Mouse (Mus musculus): ENCODE measurements around the gene Dusp21. TPM values are rescaled to one million over a fixed set of nuclear protein-coding genes. Genes with fewer than 3 reads are reported as not detected.

Gene Dusp21
- not detected for polyA plus RNA-seq (2017; shearing (Covaris generic))

DNA sequence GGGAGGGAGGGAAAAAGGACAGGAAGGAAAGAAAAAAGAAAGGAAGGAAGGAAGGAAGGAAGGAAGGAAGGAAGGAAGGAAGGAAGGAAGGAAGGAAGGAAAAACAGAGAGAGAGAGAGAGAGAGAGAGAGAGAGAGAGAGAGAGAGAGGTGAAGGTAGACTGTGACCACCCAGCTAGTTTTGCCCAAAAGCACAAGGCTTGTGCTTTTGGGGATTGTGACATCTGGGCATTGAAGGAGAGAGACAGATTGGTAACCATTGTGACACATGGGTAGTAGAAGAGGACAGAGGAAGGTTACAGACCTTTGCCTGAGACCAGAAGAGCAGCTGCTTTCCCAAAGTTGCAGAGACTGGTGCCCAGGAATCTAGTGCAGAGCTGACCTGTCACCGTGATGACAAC lies at the start of gene Dusp21:
Gene Dusp21, plus strand, starts transcription at position 301 of the 400 bp plus-strand sequence.
- no peak for ATAC-seq

DNA sequence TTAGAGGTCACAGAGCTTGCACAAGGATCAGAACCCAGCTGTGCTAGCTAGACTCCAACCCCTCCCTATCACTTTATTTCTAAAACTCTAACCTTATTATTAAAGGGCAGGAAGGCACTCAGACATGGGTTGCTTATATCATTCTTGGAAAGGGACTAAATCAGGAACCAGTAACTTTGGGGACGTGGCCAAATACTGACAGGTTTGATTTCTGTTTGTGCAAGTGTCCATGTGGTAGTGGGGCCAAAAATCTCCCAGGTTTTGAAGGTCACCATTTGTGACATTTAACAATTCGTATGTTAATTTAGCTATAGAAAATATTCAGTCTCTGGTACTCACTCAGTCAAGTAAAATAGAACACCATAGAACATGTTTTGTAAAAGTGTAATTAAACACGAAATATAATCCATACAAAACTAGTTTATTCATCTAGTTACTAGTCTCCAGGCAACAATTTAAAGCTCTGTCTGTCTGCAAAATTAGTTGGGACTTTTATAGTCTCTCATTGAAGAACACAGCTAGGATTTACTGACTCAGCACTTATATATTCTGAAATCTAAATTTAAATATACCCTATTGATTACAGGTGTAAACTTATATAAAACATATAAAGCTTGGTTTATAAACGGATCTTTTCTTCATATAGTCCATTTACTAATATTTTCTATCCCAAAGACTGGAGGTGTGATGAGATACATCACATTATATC lies 15.2 kb downstream of the Dusp21 start:
- ATAC-seq, result no peak

DNA sequence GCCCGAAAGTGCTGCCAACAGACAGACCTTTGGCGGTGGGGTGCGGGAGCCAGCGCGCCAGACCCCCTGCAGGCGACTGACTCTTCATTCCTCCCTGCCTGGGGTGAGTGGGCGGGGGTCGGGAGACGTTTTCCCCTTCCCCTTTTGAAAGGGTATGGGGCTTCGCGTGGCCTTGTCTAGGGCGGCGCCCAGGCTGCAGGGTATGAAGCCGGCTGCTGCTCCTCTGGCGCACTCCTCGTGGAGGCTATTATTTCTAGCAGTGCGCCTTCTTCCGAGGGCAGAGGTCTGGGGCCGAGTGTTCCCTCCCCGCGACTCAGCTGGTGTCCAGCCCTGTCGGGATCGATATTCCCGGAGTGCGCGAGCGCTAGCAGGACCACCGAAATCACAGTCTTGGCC lies 16.1 kb downstream of the Dusp21 start:
- peak; percentile 12 for ATAC-seq

DNA sequence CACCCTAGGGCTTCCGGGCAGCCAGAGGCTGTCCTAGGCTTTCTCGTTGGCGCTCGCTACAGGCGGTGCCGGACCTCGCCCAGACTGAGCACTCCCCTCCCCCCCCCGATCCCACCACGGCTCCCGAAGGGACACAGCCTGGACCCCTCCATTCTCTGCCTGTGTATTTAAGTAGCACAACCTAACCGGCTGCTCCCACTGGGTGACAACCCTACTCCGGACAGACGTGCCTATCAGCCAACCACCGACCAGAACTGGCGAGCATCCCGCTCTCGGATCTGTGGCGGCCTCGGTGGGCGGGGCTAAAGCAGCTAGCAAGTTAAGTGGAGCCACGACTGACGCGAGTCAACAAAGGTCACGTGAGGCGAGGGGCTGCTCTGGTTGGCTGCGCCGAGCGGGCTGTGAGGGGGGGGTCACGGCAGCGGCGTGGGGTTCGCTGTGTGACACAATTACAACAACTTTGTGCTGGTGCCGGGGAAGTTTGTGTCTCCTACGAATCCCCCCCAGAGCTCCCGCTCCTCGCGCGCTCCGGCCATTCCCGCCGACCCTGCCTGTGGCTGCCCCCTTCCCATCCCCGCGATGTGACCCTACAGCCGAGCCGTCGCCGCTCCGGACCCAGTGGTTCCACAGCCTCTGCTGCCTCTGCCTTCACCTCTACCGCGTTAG lies 16.7 kb downstream of the Dusp21 start, which contains the start of gene Kdm6a:
Gene Kdm6a, plus strand, starts transcription at position 384 of the 666 bp plus-strand sequence.
- ATAC-seq, result peak; percentile 88

DNA sequence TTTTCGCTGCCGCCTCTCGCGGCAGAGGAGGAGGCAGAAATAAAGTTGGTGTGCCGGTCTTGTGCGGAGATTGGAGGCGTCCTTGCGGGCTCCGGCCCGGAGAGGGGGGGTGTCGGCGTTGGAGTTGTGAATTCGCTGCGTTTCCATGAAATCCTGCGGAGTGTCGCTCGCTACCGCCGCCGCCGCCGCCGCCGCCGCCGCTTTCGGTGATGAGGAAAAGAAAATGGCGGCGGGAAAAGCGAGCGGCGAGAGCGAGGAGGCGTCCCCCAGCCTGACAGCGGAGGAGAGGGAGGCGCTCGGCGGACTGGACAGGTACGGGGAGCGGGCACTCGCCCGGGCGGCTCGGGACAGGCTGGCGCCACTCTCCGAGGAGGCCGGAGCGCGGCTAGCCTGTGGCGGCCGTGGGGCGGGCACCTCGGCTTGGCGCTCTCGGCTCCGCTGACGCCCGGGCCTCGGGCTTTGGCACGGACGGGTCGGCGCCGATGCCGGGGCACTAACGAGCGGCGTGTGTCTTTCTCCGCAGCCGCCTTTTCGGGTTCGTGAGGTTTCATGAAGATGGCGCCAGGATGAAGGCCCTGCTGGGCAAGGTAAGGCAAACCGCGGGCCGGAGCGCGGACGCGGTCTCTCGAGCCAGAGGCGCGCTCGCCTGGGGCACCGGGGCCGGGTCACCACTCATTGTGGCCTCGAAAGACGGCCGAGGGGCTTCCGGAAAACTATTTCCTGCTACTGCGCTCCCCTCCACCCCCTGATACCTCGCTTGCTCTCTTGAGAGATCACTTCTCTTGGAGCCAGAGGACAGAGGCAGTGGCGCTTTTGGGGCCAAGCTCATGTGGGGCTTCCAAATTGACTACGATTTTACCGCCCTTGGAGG lies 17.4 kb downstream of the Dusp21 start:
- ATAC-seq, result peak; percentile 9

DNA sequence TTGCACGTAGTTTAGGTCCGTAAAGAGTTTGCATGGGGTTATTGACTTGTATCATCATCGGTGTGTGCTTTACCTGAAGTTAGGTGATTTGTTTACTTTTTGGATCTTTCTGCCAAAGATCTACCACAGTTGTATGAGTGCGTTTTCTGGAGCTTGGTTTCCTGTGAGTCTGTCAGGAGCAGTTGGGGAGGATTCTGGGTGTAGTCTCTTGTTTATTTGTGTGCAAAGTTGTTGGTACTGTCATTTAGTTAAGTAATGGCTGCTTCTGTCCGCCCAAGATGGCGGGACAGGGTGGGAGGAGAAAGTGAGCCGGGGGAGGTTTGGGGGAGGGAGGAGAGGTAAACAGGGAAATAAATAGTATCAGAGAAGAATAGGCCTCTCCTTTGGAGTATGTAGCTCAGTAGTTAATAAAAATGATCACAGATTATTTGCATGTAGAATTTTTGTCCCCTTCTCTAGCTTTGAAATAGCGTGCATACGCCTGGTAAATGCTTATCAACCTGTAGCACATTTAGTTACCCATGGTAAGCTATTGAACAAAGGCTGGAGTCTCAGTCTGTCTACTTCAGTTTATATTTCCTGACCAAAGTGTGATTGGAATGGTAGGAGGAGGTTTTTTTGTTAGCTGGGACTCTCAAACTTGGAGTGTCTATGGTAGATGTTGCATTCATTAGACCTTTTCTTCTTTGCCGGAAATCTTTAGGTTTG lies 18.4 kb downstream of the Dusp21 start:
- peak; percentile 22 for ATAC-seq

DNA sequence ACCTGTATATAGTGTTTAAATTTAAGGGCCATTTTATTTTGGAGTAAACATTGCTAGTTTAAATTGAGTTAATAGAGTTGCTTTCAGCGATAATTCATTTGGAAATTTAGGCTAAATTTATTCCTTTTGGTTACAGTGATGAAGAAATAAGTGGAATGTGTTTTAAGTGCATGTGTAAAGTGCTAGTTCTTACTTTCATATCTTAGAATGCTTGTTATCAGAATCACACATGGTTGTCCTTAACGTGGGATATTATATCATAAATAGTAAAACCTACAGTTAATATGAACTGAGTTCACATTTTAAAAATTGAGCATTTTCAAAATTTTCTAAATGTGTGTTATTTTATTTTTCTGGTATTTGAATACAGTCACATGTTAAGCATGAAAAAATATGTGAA lies 19.5 kb downstream of the Dusp21 start:
- no peak for ATAC-seq

DNA sequence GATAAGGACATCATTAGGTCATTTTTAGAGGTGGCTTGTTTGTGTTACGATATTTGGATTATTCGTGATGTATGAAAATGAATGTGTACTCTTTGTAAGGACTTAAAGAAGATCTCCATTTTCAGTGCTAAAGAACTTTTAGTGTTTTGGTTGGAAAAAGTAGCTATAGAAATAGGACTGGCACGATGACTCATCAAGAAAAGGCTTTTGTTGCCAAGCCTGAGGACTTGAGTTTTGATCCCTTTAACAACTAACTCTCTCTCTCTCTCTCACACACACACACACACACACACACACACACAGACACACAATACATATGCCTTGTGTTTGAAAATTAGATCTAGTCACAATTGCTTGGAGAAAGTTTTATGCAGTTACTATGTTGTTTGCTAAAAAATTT lies 21.3 kb downstream of the Dusp21 start:
- no peak for ATAC-seq

DNA sequence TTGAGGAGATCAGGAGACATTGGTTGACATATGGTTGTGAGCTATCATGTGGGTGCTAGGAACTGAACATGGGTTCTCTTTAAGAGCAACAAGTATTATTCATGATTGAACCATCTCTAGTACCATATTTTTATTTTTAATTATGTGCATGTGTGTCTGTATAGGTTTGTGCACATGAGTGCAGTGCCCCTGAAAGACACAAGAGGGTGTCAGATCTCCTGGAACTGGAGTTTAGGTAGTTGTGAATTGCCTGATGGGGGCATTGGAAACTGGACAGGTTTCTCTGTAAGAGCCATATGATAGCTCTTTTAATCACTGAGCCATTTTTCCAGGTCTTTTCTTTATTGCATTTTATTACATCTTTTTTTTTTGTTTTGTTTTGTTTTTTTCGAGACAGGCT lies 23.3 kb downstream of the Dusp21 start:
- ATAC-seq, result peak; percentile 30

DNA sequence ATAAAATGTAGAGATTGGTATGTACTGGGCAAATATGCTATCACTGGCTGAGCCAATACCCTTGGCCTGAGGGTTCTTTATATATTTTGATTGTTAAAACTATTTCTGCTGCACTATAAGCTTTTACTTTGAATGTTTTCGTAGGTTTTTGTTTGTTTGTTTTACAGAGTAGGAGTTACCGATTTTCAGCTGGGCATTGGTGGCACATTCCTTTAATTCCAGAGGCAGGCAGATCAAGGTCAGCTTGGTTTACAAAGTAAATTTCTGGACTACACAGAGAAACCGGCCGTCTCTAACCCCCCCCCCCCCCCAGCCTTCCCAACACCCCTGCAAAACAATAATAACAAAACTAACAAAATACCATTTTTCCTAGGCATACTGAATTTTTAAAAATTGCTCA lies 29.2 kb downstream of the Dusp21 start:
- no peak for ATAC-seq

DNA sequence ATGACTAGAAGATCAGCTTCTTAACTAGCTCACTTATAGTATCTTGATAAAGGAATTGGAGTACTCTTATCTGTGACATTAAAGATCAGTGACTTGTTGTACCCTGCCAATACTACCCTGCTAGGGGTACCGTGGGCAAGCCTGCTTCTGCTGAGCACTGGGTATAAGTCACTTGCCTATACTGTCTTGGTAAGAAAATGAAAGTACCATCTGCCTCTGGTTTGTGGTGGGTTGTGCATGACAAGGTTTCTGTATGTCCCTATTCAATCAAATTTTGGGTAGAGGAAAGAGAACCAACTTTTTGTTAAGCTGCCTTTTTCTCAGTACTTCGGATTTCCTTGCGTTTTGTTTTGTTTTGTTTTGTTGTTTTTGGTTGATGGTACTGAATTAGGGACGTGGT lies 32.1 kb downstream of the Dusp21 start:
- ATAC-seq, result peak; percentile 65

DNA sequence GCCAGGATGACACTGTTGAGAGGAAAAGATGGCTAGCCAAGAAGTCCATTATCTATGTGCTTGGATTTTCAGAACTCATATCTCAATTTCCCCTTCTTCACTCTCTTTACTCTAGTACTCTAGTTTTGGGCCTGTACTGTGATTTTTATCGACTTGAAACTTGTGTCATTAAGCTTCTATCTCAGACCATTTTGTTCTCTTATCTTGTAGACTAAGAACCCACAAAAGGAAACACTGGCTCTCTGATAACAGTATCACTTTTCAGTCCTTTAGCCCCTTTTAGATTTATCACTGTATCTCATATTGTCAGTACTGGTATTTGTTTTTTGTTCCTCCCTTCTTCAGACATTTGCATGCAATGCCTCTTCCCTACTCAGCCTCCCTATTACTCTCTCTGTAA lies 33.8 kb downstream of the Dusp21 start:
- no peak for ATAC-seq

DNA sequence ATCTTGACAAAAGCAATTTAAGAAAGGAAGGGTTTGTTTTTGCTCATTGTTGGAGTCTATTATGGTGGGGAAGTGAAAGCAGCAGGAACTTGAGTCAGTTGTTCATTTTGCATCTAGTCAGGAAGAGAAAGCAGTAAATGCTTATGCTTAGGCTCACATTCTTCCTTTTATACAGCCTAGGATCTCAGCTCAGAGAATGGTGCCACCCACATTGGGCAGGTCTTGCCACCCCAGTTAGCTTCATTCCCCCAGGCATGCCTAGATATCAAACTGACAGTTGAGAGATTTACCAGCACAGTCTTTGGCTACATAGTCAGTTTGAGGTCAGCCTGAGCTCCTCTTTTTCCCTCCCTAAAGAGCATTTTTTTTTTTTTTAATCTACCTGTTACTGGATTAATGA lies 41.5 kb downstream of the Dusp21 start:
- no peak for ATAC-seq

DNA sequence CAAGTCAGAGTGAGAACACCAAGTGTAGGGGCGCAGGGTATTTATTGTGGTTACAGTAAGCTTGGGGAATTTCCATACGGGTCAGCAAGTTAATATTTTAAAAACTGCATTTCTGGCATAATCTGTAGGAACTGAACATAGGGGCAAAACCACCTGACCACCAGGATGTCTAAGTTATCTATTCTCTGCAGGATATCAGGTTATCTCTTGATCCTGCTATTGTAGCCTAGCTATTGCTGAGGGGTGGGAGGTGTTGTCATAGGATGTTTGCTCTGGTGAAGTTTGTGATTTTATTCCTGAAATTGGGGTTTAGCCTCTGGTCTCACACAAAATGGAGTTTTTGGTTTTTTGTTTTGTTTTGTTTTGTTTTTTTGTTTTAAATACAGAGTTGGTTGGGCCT lies 42.6 kb downstream of the Dusp21 start:
- ATAC-seq, result peak; percentile 58

Other genes with a start within 250 kb of the Dusp21 start
- gene Kdm6a, start 16.7 kb downstream of the Dusp21 start, polyA plus RNA-seq (2017; shearing (Covaris generic)), result 10 to 100 TPM; 20.1 to 30.6 (median 29.7) TPM